Mouse (Mus musculus): ENCODE measurements around the gene Col5a1. TPM values are rescaled to one million over a fixed set of nuclear protein-coding genes. Genes with fewer than 3 reads are reported as not detected.

The Col5a1 gene
- total and polyA plus RNA-seq, 3 experiments: 31.1 to 75.5 TPM; not detected in 1

DNA sequence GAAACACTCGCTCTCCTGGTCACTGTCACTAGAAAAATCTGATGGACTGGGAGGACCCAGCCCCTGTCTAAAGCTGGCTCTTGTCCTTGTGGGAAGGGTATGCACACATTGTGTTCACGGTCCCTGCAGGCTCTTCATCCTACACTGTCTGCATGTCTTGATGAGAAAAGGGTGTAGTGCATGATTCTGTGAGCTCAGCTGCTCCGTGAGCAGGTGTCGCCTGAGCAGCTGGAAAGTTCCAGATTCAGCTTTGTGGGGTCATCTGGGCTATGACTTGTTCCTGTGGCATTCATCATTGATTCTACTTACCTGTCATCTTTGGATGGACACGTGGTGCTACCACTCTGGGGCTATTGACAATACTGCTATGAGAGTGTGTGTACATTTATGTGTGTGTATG is 61.7 kb downstream of the Col5a1 start:
- Histone ChIP-seq H3K9ac (ENCODE audit: control insufficient read depth, low read depth, low read length, poor library complexity, severe bottlenecking) (no peak overlapping the region), H3K9me3 (replicated peaks; ENCODE audit: insufficient read depth, low read length) (no peaks in the 10 kb centered on the region), H3K4me3 (ENCODE audit: control insufficient read depth in 1 of 2, insufficient read depth in 1 of 2, low read depth in 2 of 2, low read length in 2 of 2) (no peak overlapping the region), H3K27ac (ENCODE audit: control insufficient read depth, low read depth, low read length) (no peak overlapping the region), H3K36me3 (ENCODE audit: control insufficient read depth in 1 of 2, insufficient read depth in 2 of 2, low read length in 2 of 2) (no peaks in the 10 kb centered on the region), H3K4me1 (ENCODE audit: control insufficient read depth in 1 of 2, insufficient read depth in 2 of 2, low read length in 2 of 2) (no peaks in the 10 kb centered on the region), H3K79me2 (ENCODE audit: control insufficient read depth, insufficient read depth, low read length, poor library complexity) (no peaks in the 10 kb centered on the region), H3K27me3 (ENCODE audit: control insufficient read depth in 1 of 2, insufficient read depth in 2 of 2, low read length in 2 of 2) (0 out of 4 replicates have a peak, but pooled peaks cover 0 to 3% of the 10 kb centered on the region in 2 experiments)
- DNase-seq (ENCODE audit: low read depth, low spot score): no peak
- TF ChIP-seq E2F4 (IDR thresholded peaks at IDR 0.05; ENCODE audit: borderline replicate concordance, low read depth, low read length) (no peak), TBP (IDR thresholded peaks at IDR 0.05; ENCODE audit: low read depth, low read length) (no peak), TAL1 (IDR thresholded peaks at IDR 0.05; ENCODE audit: low read length) (no peak), ETS1 (IDR thresholded peaks at IDR 0.05; ENCODE audit: low read depth, low read length) (no peak), ZMIZ1 (IDR thresholded peaks at IDR 0.05; ENCODE audit: low read depth, low read length) (no peak), MEF2A (IDR thresholded peaks at IDR 0.05; ENCODE audit: extremely low read depth, insufficient replicate concordance, low read depth, low read length, poor library complexity, severe bottlenecking) (no peak), MYB (IDR thresholded peaks at IDR 0.05; ENCODE audit: low read depth, low read length) (no peak), MAFK (IDR thresholded peaks at IDR 0.05; ENCODE audit: borderline replicate concordance, low read depth, low read length) (no peak), EP300 (IDR thresholded peaks at IDR 0.05; ENCODE audit: low read depth in 1 of 2, low read length in 2 of 2) (no peak), UBTF (IDR thresholded peaks at IDR 0.05; ENCODE audit: borderline replicate concordance, insufficient read depth, low read depth, low read length) (no peak)

DNA sequence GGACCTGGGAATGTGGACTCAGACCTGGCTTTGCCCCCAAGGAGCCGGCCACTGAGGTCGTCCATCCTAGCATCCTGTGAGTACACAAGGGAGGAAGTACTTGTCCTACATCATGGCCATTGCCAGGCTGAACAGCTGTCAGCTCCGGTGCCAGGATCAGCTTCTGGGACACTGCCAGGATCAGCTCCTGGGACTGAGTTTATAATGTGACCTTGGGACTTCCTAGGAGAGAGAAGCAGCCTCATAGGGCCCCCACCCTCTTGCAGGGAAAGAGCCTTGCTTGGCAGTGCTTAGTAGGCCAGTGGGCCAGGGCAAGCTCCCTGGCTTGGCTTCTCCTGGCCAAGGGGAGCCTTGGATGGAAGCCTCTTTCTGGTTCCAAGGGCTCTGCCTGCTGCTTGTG is 67.6 kb downstream of the Col5a1 start:
- H3K79me2 ChIP-seq (ENCODE audit: control insufficient read depth, insufficient read depth, low read length, poor library complexity): no peaks in the 10 kb centered on the region
- H3K4me3 ChIP-seq (ENCODE audit: control insufficient read depth in 1 of 2, insufficient read depth in 1 of 2, low read depth in 2 of 2, low read length in 2 of 2): no peak overlapping the region
- DNase-seq (ENCODE audit: low read depth, low spot score): no peak
- H3K9ac ChIP-seq (ENCODE audit: control insufficient read depth, low read depth, low read length, poor library complexity, severe bottlenecking): no peak overlapping the region
- TF ChIP-seq SMC3 (IDR thresholded peaks at IDR 0.05; ENCODE audit: low read depth, low read length): no peak
- TF ChIP-seq ELF1 (IDR thresholded peaks at IDR 0.05; ENCODE audit: low read depth, low read length): no peak
- TF ChIP-seq POLR2A (IDR thresholded peaks at IDR 0.05; ENCODE audit: control insufficient read depth in 1 of 2, insufficient read depth in 1 of 2, low read depth in 1 of 2, low read length in 2 of 2, poor library complexity in 1 of 2): no peak
- TF ChIP-seq NRF1 (IDR thresholded peaks at IDR 0.05; ENCODE audit: insufficient read depth, low read depth, low read length, poor library complexity, severe bottlenecking): no peak
- no peak for TF ChIP-seq HCFC1 (IDR thresholded peaks at IDR 0.05; ENCODE audit: low read depth, low read length)
- no peak for TF ChIP-seq MEF2A (IDR thresholded peaks at IDR 0.05; ENCODE audit: extremely low read depth, insufficient replicate concordance, low read depth, low read length, poor library complexity, severe bottlenecking)
- TF ChIP-seq RAD21 (IDR thresholded peaks at IDR 0.05; ENCODE audit: low read depth, low read length): no peak
- no peak for TF ChIP-seq MAFK (IDR thresholded peaks at IDR 0.05; ENCODE audit: borderline replicate concordance, low read depth, low read length)
- no peak for TF ChIP-seq KAT2A (conservative IDR thresholded peaks at IDR 0.05; ENCODE audit: low read depth, low read length)
- no peaks in the 10 kb centered on the region for H3K9me3 ChIP-seq (replicated peaks; ENCODE audit: insufficient read depth, low read length)
- H3K27ac ChIP-seq (ENCODE audit: control insufficient read depth, low read depth, low read length): no peak overlapping the region
- no peaks in the 10 kb centered on the region for H3K36me3 ChIP-seq (ENCODE audit: control insufficient read depth in 1 of 2, insufficient read depth in 2 of 2, low read length in 2 of 2)
- no peaks in the 10 kb centered on the region for H3K4me1 ChIP-seq (ENCODE audit: control insufficient read depth in 1 of 2, insufficient read depth in 2 of 2, low read length in 2 of 2)
- no peaks in the 10 kb centered on the region; a peak in 1 of 4 replicates for H3K27me3 ChIP-seq (ENCODE audit: control insufficient read depth in 1 of 2, insufficient read depth in 2 of 2, low read length in 2 of 2)
